Mouse (Mus musculus) lung, embryonic 15.5 days (tissue): Measurements from ENCODE around the gene Gnb1. TPM values are rescaled to one million over a fixed set of nuclear protein-coding genes. Genes with fewer than 3 reads are reported as not detected.

ENCODE experiments used
- ATAC-seq: fragments of 200-750 bp; cut with Nextera tagmentation; 2 replicates; pipeline ENCODE4 v1.8.0; 2017; ENCODE audit warnings: moderate number of reproducible peaks, borderline replicate concordance; ENCODE audit not compliant: low FRiP score, low TSS enrichment; ENCODE audit errors: extremely low read depth
- H3K27ac ChIP-seq: fragments of 300-500 bp; sonication (generic); 2 replicates; pipeline ENCODE4 v1.5.1; 2015; ENCODE audit warnings: moderate library complexity, mild to moderate bottlenecking, inconsistent platforms
- H3K27me3 ChIP-seq: fragments of 300-500 bp; sonication (generic); 2 replicates; pipeline ENCODE4 v1.6.1; 2015; ENCODE audit warnings: inconsistent platforms
- H3K36me3 ChIP-seq: fragments of 300-500 bp; sonication (generic); 2 replicates; pipeline ENCODE4 v1.6.1; 2015; ENCODE audit warnings: inconsistent platforms
- H3K4me1 ChIP-seq: fragments of 300-500 bp; sonication (generic); 2 replicates; pipeline ENCODE4 v1.6.1; 2015; ENCODE audit warnings: inconsistent platforms
- H3K4me2 ChIP-seq: fragments of 300-500 bp; sonication (generic); 2 replicates; pipeline ENCODE4 v1.6.1; 2015; ENCODE audit warnings: inconsistent platforms, mild to moderate bottlenecking, moderate library complexity
- H3K4me3 ChIP-seq: fragments of 300-500 bp; sonication (generic); 2 replicates; pipeline ENCODE4 v1.5.1; 2015; ENCODE audit warnings: mild to moderate bottlenecking, inconsistent platforms
- H3K9ac ChIP-seq: fragments of 300-500 bp; sonication (generic); 2 replicates; pipeline ENCODE4 v1.6.1; 2015; ENCODE audit warnings: inconsistent platforms
- H3K9me3 ChIP-seq: fragments of 300-500 bp; sonication (generic); 2 replicates; pipeline ENCODE4 v1.6.1; 2016; ENCODE audit warnings: inconsistent platforms
- WGBS: fragments of 180-500 bp; shearing (Covaris S2); methylation state at CpG from one replicate; pipeline ENCODE4 v1.1.7; 2015; 5-methylcytosine and 5-hydroxymethylcytosine counted together
- polyA plus RNA-seq: library from polyadenylated mRNA; unstranded; fragments of >200 nt; fragmentation: Nextera tagmentation; extraction: Ambion mirVana; gene quantifications from 2 replicates; pipeline ENCODE4 v1.2.1, GENCODE M21; 2015

Gene Gnb1
- polyA plus RNA-seq, 1 experiment from 2014 or later: 527 TPM

- no peak overlapping the region for H3K9ac ChIP-seq
- 90% methylated on average over 1 of the region's 1 CpGs for WGBS
- no peaks in the 10 kb centered on the region; the same call in 1 of the 2 replicates for H3K4me1 ChIP-seq
These were observed 19.8 kb downstream of the Gnb1 start for GRCm38 (mm10) chr4:155510981-155511380.

GRCm38 (mm10) chr4:155514810-155515209 is 23.6 kb downstream of the Gnb1 start:
- no peaks in the 10 kb centered on the region for H3K27me3 ChIP-seq
- H3K9me3 ChIP-seq: no peaks in the 10 kb centered on the region
- ATAC-seq: no peak
- no peak overlapping the region for H3K4me3 ChIP-seq
- 90% methylated on average over 2 of the region's 2 CpGs for WGBS
- peaks cover 11% of the 10 kb centered on the region; the same call in 1 of the 2 replicates for H3K36me3 ChIP-seq
- no peak overlapping the region for H3K27ac ChIP-seq
- H3K9ac ChIP-seq: no peak overlapping the region
- no peak overlapping the region for H3K4me2 ChIP-seq
- H3K4me1 ChIP-seq: no peaks in the 10 kb centered on the region; the same call in 1 of the 2 replicates

More at GRCm38 (mm10) chr4:155510981-155511380, 19.8 kb downstream of the Gnb1 start:
- Histone ChIP-seq H3K4me3 (no peak overlapping the region), H3K4me2 (no peak overlapping the region), H3K27me3 (no peaks in the 10 kb centered on the region), H3K9me3 (no peaks in the 10 kb centered on the region), H3K36me3 (peaks cover 1% of the 10 kb centered on the region; the same call in 1 of the 2 replicates), H3K27ac (no peak overlapping the region)
- no peak for ATAC-seq

GRCm38 (mm10) chr4:155517948-155518517 is 26.9 kb downstream of the Gnb1 start:
- Histone ChIP-seq H3K4me3 (no peak overlapping the region), H3K9ac (no peak overlapping the region), H3K4me2 (no peak overlapping the region), H3K27me3 (no peaks in the 10 kb centered on the region), H3K4me1 (no peaks in the 10 kb centered on the region), H3K36me3 (peaks cover 16% of the 10 kb centered on the region; the same call in 1 of the 2 replicates), H3K27ac (no peak overlapping the region), H3K9me3 (no peaks in the 10 kb centered on the region)
- no peak for ATAC-seq
- 82% methylated on average over 7 of the region's 7 CpGs for WGBS

GRCm38 (mm10) chr4:155522327-155522726 is 31.2 kb downstream of the Gnb1 start:
- Histone ChIP-seq H3K4me1 (no peaks in the 10 kb centered on the region), H3K9ac (no peak overlapping the region), H3K4me2 (no peak overlapping the region), H3K36me3 (peaks cover 12% of the 10 kb centered on the region), H3K4me3 (no peak overlapping the region), H3K27me3 (no peaks in the 10 kb centered on the region), H3K9me3 (no peaks in the 10 kb centered on the region), H3K27ac (no peak overlapping the region)
- ATAC-seq: no peak
- 58% methylated on average over 7 of the region's 7 CpGs for WGBS

- no peaks in the 10 kb centered on the region for H3K27me3 ChIP-seq
- no peak overlapping the region for H3K9ac ChIP-seq
- no peaks in the 10 kb centered on the region for H3K4me1 ChIP-seq
- no peaks in the 10 kb centered on the region for H3K9me3 ChIP-seq
- H3K36me3 ChIP-seq: peaks cover 41% of the 10 kb centered on the region
- H3K4me3 ChIP-seq: no peak overlapping the region
- no peak for ATAC-seq
- H3K27ac ChIP-seq: no peak overlapping the region
- 65% methylated on average over 5 of the region's 5 CpGs for WGBS
- H3K4me2 ChIP-seq: no peak overlapping the region
These were observed 34.6 kb downstream of the Gnb1 start for GRCm38 (mm10) chr4:155525751-155526150.

- no peaks in the 10 kb centered on the region for H3K4me1 ChIP-seq
- no peak overlapping the region for H3K4me3 ChIP-seq
- peaks cover 57% of the 10 kb centered on the region for H3K36me3 ChIP-seq
- 81% methylated on average over 3 of the region's 3 CpGs for WGBS
- H3K27me3 ChIP-seq: no peaks in the 10 kb centered on the region
- ATAC-seq: no peak
- no peaks in the 10 kb centered on the region for H3K9me3 ChIP-seq
- H3K9ac ChIP-seq: no peak overlapping the region
- no peak overlapping the region for H3K27ac ChIP-seq
- H3K4me2 ChIP-seq: no peak overlapping the region
These were observed 38.1 kb downstream of the Gnb1 start for GRCm38 (mm10) chr4:155529294-155529693.

- no peak overlapping the region for H3K27ac ChIP-seq
- no peaks in the 10 kb centered on the region for H3K4me1 ChIP-seq
- peaks cover 78% of the 10 kb centered on the region for H3K36me3 ChIP-seq
- no peaks in the 10 kb centered on the region for H3K27me3 ChIP-seq
- no peaks in the 10 kb centered on the region for H3K9me3 ChIP-seq
- H3K9ac ChIP-seq: no peak overlapping the region
- H3K4me3 ChIP-seq: no peak overlapping the region
- 91% methylated on average over 7 of the region's 7 CpGs for WGBS
- no peak overlapping the region for H3K4me2 ChIP-seq
- ATAC-seq: no peak
These were observed 58.8 kb downstream of the Gnb1 start for GRCm38 (mm10) chr4:155549993-155550392.

- no peak for ATAC-seq
- H3K4me1 ChIP-seq: no peaks in the 10 kb centered on the region
- no peaks in the 10 kb centered on the region for H3K9me3 ChIP-seq
- H3K4me3 ChIP-seq: no peak overlapping the region
- no peak overlapping the region for H3K4me2 ChIP-seq
- no peaks in the 10 kb centered on the region for H3K27me3 ChIP-seq
- peaks cover 79% of the 10 kb centered on the region for H3K36me3 ChIP-seq
- no peak overlapping the region for H3K27ac ChIP-seq
- H3K9ac ChIP-seq: no peak overlapping the region
- 72% methylated on average over 2 of the region's 2 CpGs for WGBS
These were observed 59.3 kb downstream of the Gnb1 start for GRCm38 (mm10) chr4:155550446-155550845.

GRCm38 (mm10) chr4:155551073-155551472 is 59.9 kb downstream of the Gnb1 start:
- Histone ChIP-seq H3K4me1 (no peaks in the 10 kb centered on the region), H3K9ac (no peak overlapping the region), H3K36me3 (peaks cover 80% of the 10 kb centered on the region), H3K27me3 (no peaks in the 10 kb centered on the region), H3K4me2 (no peak overlapping the region), H3K27ac (no peak overlapping the region), H3K9me3 (no peaks in the 10 kb centered on the region), H3K4me3 (no peak overlapping the region)
- WGBS: 92% methylated on average over 4 of the region's 4 CpGs
- no peak for ATAC-seq

- no peak for ATAC-seq
- 95% methylated on average over 6 of the region's 6 CpGs for WGBS
- H3K4me3 ChIP-seq: no peak overlapping the region
- H3K4me2 ChIP-seq: no peak overlapping the region
- H3K27me3 ChIP-seq: no peaks in the 10 kb centered on the region
- no peak overlapping the region for H3K9ac ChIP-seq
- no peak overlapping the region for H3K27ac ChIP-seq
- H3K9me3 ChIP-seq: no peaks in the 10 kb centered on the region
- H3K36me3 ChIP-seq: peaks cover 87% of the 10 kb centered on the region
- no peaks in the 10 kb centered on the region for H3K4me1 ChIP-seq
These were observed 61.9 kb downstream of the Gnb1 start for GRCm38 (mm10) chr4:155552917-155553532.

GRCm38 (mm10) chr4:155554880-155555279 is 63.7 kb downstream of the Gnb1 start:
- ATAC-seq: no peak
- Histone ChIP-seq H3K9me3 (no peaks in the 10 kb centered on the region), H3K27ac (no peak overlapping the region), H3K36me3 (peaks cover 91% of the 10 kb centered on the region), H3K9ac (no peak overlapping the region), H3K4me1 (0 out of 2 replicates have a peak, but pooled peaks cover under 1% of the 10 kb centered on the region), H3K4me3 (no peak overlapping the region), H3K27me3 (no peaks in the 10 kb centered on the region), H3K4me2 (no peak overlapping the region)
- 62% methylated on average over 4 of the region's 4 CpGs for WGBS

- WGBS: 65% methylated on average over 1 of the region's 1 CpGs
- H3K27me3 ChIP-seq: no peaks in the 10 kb centered on the region
- H3K4me1 ChIP-seq: peaks cover 6% of the 10 kb centered on the region
- H3K4me2 ChIP-seq: no peak overlapping the region
- no peaks in the 10 kb centered on the region for H3K9me3 ChIP-seq
- H3K27ac ChIP-seq: no peak overlapping the region
- no peak overlapping the region for H3K9ac ChIP-seq
- peaks cover 91% of the 10 kb centered on the region for H3K36me3 ChIP-seq
- ATAC-seq: no peak
- no peak overlapping the region for H3K4me3 ChIP-seq
These were observed 64.3 kb downstream of the Gnb1 start for GRCm38 (mm10) chr4:155555464-155555863.
